Mouse (Mus musculus): ENCODE data around the gene Cep112. TPM values are rescaled to one million over a fixed set of nuclear protein-coding genes. Genes with fewer than 3 reads are reported as not detected.

Gene Cep112
- polyA plus RNA-seq, 1 experiment = 17.0 TPM

- H3K9ac ChIP-seq (ENCODE audit: low read depth, poor library complexity, severe bottlenecking) = no peak overlapping the region
- H3K27me3 ChIP-seq (ENCODE audit: control insufficient read depth, insufficient read depth, low read length, poor library complexity, severe bottlenecking) = no peaks in the 10 kb centered on the region
- H3K4me1 ChIP-seq (ENCODE audit: control insufficient read depth, insufficient read depth, low read length) = no peaks in the 10 kb centered on the region
- H3K36me3 ChIP-seq (ENCODE audit: control insufficient read depth, insufficient read depth, low read length, poor library complexity, severe bottlenecking) = no peaks in the 10 kb centered on the region
- H3K9me3 ChIP-seq (replicated peaks; ENCODE audit: control insufficient read depth, insufficient read depth, low read length, poor library complexity, severe bottlenecking) = no peaks in the 10 kb centered on the region; the same call in 1 of the 2 replicates
- TF ChIP-seq EP300 (IDR thresholded peaks at IDR 0.05; ENCODE audit: insufficient read depth, low read depth, low read length) (no peak), CTCF (IDR thresholded peaks at IDR 0.05; ENCODE audit: low read depth, low read length) (no peak), POLR2A (IDR thresholded peaks at IDR 0.05; ENCODE audit: insufficient read depth, low read length) (no peak)
- H3K4me3 ChIP-seq (ENCODE audit: low read depth, low read length) = no peak overlapping the region
- no peak overlapping the region for H3K27ac ChIP-seq (ENCODE audit: insufficient read depth, low read length)
Observed at GRCm38 (mm10) chr11:108876633-108877205, 451.7 kb downstream of the Cep112 start.

- Histone ChIP-seq H3K9me3 (replicated peaks; ENCODE audit: control insufficient read depth, insufficient read depth, low read length, poor library complexity, severe bottlenecking) (no peaks in the 10 kb centered on the region; the same call in 1 of the 2 replicates), H3K27ac (ENCODE audit: insufficient read depth, low read length) (no peak overlapping the region), H3K9ac (ENCODE audit: low read depth, poor library complexity, severe bottlenecking) (no peak overlapping the region), H3K36me3 (ENCODE audit: control insufficient read depth, insufficient read depth, low read length, poor library complexity, severe bottlenecking) (no peaks in the 10 kb centered on the region), H3K4me3 (ENCODE audit: low read depth, low read length) (no peak overlapping the region), H3K27me3 (ENCODE audit: control insufficient read depth, insufficient read depth, low read length, poor library complexity, severe bottlenecking) (no peaks in the 10 kb centered on the region), H3K4me1 (ENCODE audit: control insufficient read depth, insufficient read depth, low read length) (no peaks in the 10 kb centered on the region)
- no peak for TF ChIP-seq EP300 (IDR thresholded peaks at IDR 0.05; ENCODE audit: insufficient read depth, low read depth, low read length)
- no peak for TF ChIP-seq POLR2A (IDR thresholded peaks at IDR 0.05; ENCODE audit: insufficient read depth, low read length)
- TF ChIP-seq CTCF (IDR thresholded peaks at IDR 0.05; ENCODE audit: low read depth, low read length) = no peak
Observed at GRCm38 (mm10) chr11:108877520-108877919, 452.5 kb downstream of the Cep112 start.

DNA sequence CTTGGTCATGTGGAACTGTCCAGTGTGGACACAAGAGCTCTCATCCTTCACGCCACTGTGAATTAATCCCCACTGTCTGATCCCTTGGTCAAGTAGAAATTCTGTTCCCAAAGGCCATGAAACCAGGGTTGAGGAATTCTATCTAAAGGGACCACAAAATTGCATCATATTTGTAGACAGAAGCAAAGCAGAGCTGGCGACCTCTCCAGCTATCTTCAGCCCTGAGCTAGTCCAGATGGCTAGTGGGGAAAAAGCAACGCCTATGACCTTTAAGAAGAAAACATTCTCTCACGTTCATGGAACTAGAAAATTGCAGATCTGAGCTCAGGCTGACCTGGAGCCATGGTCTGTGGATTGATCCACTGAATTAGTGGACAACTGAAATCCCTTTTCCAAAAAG lies 455.6 kb downstream of the Cep112 start:
- Histone ChIP-seq H3K36me3 (ENCODE audit: control insufficient read depth, insufficient read depth, low read length, poor library complexity, severe bottlenecking) (no peaks in the 10 kb centered on the region), H3K27ac (ENCODE audit: insufficient read depth, low read length) (no peak overlapping the region), H3K4me1 (ENCODE audit: control insufficient read depth, insufficient read depth, low read length) (no peaks in the 10 kb centered on the region), H3K9ac (ENCODE audit: low read depth, poor library complexity, severe bottlenecking) (no peak overlapping the region), H3K27me3 (ENCODE audit: control insufficient read depth, insufficient read depth, low read length, poor library complexity, severe bottlenecking) (no peaks in the 10 kb centered on the region), H3K4me3 (ENCODE audit: low read depth, low read length) (no peak overlapping the region), H3K9me3 (replicated peaks; ENCODE audit: control insufficient read depth, insufficient read depth, low read length, poor library complexity, severe bottlenecking) (no peaks in the 10 kb centered on the region; the same call in 1 of the 2 replicates)
- no peak for TF ChIP-seq CTCF (IDR thresholded peaks at IDR 0.05; ENCODE audit: low read depth, low read length)
- TF ChIP-seq POLR2A (IDR thresholded peaks at IDR 0.05; ENCODE audit: insufficient read depth, low read length) = no peak

DNA sequence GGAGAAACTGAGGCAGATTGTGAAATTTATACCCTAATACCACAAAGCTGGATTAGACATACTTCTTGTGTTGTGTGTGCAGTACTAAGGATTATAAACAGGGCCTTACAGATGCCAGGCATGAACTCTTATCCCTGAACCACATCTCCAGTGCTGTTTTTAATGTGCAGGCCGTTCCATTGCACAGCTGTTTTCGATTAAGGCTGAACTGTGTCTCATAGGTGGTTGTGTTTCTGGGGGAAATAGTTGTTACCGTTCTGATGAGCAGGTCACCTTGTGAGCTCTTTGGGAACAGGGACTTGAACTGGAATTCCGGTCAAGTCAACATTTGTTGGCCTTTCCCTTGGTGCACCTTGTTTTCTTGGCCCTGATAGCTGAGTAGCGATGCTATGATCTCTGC lies 456.7 kb downstream of the Cep112 start:
- TF ChIP-seq EP300 (IDR thresholded peaks at IDR 0.05; ENCODE audit: insufficient read depth, low read depth, low read length) (no peak), CTCF (IDR thresholded peaks at IDR 0.05; ENCODE audit: low read depth, low read length) (no peak), POLR2A (IDR thresholded peaks at IDR 0.05; ENCODE audit: insufficient read depth, low read length) (no peak)
- no peaks in the 10 kb centered on the region; the same call in 1 of the 2 replicates for H3K9me3 ChIP-seq (replicated peaks; ENCODE audit: control insufficient read depth, insufficient read depth, low read length, poor library complexity, severe bottlenecking)
- no peak overlapping the region for H3K4me3 ChIP-seq (ENCODE audit: low read depth, low read length)
- H3K4me1 ChIP-seq (ENCODE audit: control insufficient read depth, insufficient read depth, low read length) = no peaks in the 10 kb centered on the region
- no peaks in the 10 kb centered on the region for H3K36me3 ChIP-seq (ENCODE audit: control insufficient read depth, insufficient read depth, low read length, poor library complexity, severe bottlenecking)
- H3K9ac ChIP-seq (ENCODE audit: low read depth, poor library complexity, severe bottlenecking) = no peak overlapping the region
- no peak overlapping the region for H3K27ac ChIP-seq (ENCODE audit: insufficient read depth, low read length)
- no peaks in the 10 kb centered on the region for H3K27me3 ChIP-seq (ENCODE audit: control insufficient read depth, insufficient read depth, low read length, poor library complexity, severe bottlenecking)

- Histone ChIP-seq H3K27me3 (ENCODE audit: control insufficient read depth, insufficient read depth, low read length, poor library complexity, severe bottlenecking) (no peaks in the 10 kb centered on the region), H3K4me3 (ENCODE audit: low read depth, low read length) (no peak overlapping the region), H3K4me1 (ENCODE audit: control insufficient read depth, insufficient read depth, low read length) (no peaks in the 10 kb centered on the region)
Observed at GRCm38 (mm10) chr11:108885276-108885896, 460.4 kb downstream of the Cep112 start.

DNA sequence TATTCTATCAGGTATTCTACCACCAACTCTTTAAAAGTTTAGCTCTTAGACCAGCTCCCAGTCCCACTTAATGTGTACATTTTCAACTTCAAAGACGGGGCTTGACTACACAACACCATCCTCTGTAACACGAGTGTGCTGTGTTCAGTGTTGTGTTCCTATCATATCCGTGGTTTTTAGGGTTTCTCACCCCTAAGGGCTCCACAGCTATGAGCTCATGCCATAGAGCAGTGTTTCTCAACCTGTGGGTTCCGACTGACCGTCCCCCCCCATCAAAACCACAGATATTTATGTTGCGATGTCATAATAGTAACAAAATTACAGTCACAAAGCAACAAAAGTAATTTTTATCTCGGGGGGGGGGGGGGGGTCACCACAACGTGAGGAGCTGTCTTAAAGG lies 461.1 kb downstream of the Cep112 start:
- Histone ChIP-seq H3K9me3 (replicated peaks; ENCODE audit: control insufficient read depth, insufficient read depth, low read length, poor library complexity, severe bottlenecking) (no peaks in the 10 kb centered on the region), H3K4me1 (ENCODE audit: control insufficient read depth, insufficient read depth, low read length) (no peaks in the 10 kb centered on the region), H3K27me3 (ENCODE audit: control insufficient read depth, insufficient read depth, low read length, poor library complexity, severe bottlenecking) (no peaks in the 10 kb centered on the region), H3K9ac (ENCODE audit: low read depth, poor library complexity, severe bottlenecking) (no peak overlapping the region), H3K36me3 (ENCODE audit: control insufficient read depth, insufficient read depth, low read length, poor library complexity, severe bottlenecking) (no peaks in the 10 kb centered on the region), H3K4me3 (ENCODE audit: low read depth, low read length) (no peak overlapping the region), H3K27ac (ENCODE audit: insufficient read depth, low read length) (no peak overlapping the region)
- TF ChIP-seq CTCF (IDR thresholded peaks at IDR 0.05; ENCODE audit: low read depth, low read length) (no peak), EP300 (IDR thresholded peaks at IDR 0.05; ENCODE audit: insufficient read depth, low read depth, low read length) (no peak), POLR2A (IDR thresholded peaks at IDR 0.05; ENCODE audit: insufficient read depth, low read length) (no peak)

More at GRCm38 (mm10) chr11:108885276-108885896, 460.4 kb downstream of the Cep112 start:
- no peak overlapping the region for H3K27ac ChIP-seq (ENCODE audit: insufficient read depth, low read length)
- no peaks in the 10 kb centered on the region for H3K36me3 ChIP-seq (ENCODE audit: control insufficient read depth, insufficient read depth, low read length, poor library complexity, severe bottlenecking)
- H3K9ac ChIP-seq (ENCODE audit: low read depth, poor library complexity, severe bottlenecking) = no peak overlapping the region
- H3K9me3 ChIP-seq (replicated peaks; ENCODE audit: control insufficient read depth, insufficient read depth, low read length, poor library complexity, severe bottlenecking) = no peaks in the 10 kb centered on the region
- TF ChIP-seq CTCF (IDR thresholded peaks at IDR 0.05; ENCODE audit: low read depth, low read length) (no peak), POLR2A (IDR thresholded peaks at IDR 0.05; ENCODE audit: insufficient read depth, low read length) (no peak), EP300 (IDR thresholded peaks at IDR 0.05; ENCODE audit: insufficient read depth, low read depth, low read length) (no peak)

Data from ES-Bruce4 (cell line).